In the genomic region with DNA sequence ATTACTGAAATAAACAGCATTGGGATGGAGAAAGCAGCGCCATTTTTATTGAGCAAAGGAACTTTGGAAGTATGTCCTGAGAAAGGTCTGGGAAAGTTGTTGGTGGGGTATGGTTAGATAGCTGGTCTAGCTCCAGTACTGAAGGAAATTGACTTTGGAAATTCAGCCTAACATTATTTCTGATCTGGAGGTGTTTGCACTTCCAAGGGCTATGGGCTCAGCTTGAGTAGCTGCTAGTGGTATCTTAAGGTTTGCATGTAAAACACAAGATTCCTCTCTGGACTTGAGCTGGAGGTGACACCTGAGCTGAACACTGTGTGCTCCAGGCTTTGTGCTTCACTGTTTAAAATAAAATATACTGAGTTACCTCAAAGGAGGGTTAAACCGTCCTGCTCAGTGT, we compare ENCODE assay signal across 9 mouse cellular contexts. TPM values are rescaled to one million over a fixed set of nuclear protein-coding genes. Genes with fewer than 3 reads are reported as not detected.
DNase-seq lines count a peak whose midpoint lies in the region; ATAC-seq and TF ChIP-seq lines count a peak whose summit lies in the region.
"Had no signal": no experiment of that assay in that cellular context is flagged by ENCODE, and none has a peak within 500 bp of the region (broad histone marks: within the 10 kb centered on the region; RNA-seq: fewer than 3 reads in every experiment).

No protein-coding gene starts in this region.

- peak overlapping the region; percentile 61 for H3K9ac ChIP-seq in lung, embryonic 15.5 days
- 0 out of 2 replicates have a peak overlapping the region, but pooled peaks have one; percentile 67 for H3K9ac ChIP-seq in intestine, postnatal 0 days (ENCODE audit: low read depth, low read length)
- H3K9ac ChIP-seq in neural tube, embryonic 15.5 days (replicated peaks): peak overlapping the region; percentile 87

- peak overlapping the region; percentile 80 for H3K4me2 ChIP-seq in lung, embryonic 15.5 days
- H3K4me2 ChIP-seq in intestine, postnatal 0 days (replicated peaks; ENCODE audit: low read depth): peak overlapping the region; percentile 99
- H3K4me2 ChIP-seq in neural tube, embryonic 15.5 days: peak overlapping the region; percentile 68

- H3K36me3 ChIP-seq in lung, embryonic 15.5 days: no peaks in the 10 kb centered on the region
- H3K36me3 ChIP-seq in intestine, postnatal 0 days (ENCODE audit: control insufficient read depth, insufficient read depth): no peaks in the 10 kb centered on the region
- no peaks in the 10 kb centered on the region for H3K36me3 ChIP-seq in neural tube, embryonic 15.5 days

- peak overlapping the region; percentile 66 for H3K4me3 ChIP-seq in lung, embryonic 15.5 days
- peak overlapping the region; percentile 74 for H3K4me3 ChIP-seq in intestine, postnatal 0 days (ENCODE audit: low read depth, low read length)
- peak overlapping the region; percentile 82 for H3K4me3 ChIP-seq in neural tube, embryonic 15.5 days (replicated peaks)

- no peaks in the 10 kb centered on the region for H3K27me3 ChIP-seq in lung, embryonic 15.5 days
- H3K27me3 ChIP-seq in intestine, postnatal 0 days (replicated peaks; ENCODE audit: control insufficient read depth, insufficient read depth, low read length): no peaks in the 10 kb centered on the region
- no peaks in the 10 kb centered on the region for H3K27me3 ChIP-seq in neural tube, embryonic 15.5 days (replicated peaks)

- TF ChIP-seq CTCF in intestine, postnatal 0 days (IDR thresholded peaks at IDR 0.05; ENCODE audit: low read depth): no peak

- H3K27ac ChIP-seq in lung, embryonic 15.5 days: no peak overlapping the region
- no peak overlapping the region for H3K27ac ChIP-seq in intestine, postnatal 0 days (ENCODE audit: low read depth, low read length)
- peak overlapping the region; percentile 96 for H3K27ac ChIP-seq in neural tube, embryonic 15.5 days (replicated peaks)

- 20% methylated on average over 2 of the region's 2 CpGs for WGBS in lung, embryonic 15.5 days
- 36% methylated on average over 2 of the region's 2 CpGs for WGBS in intestine, postnatal 0 days
- 15% methylated on average over 2 of the region's 2 CpGs for WGBS in neural tube, embryonic 15.5 days

- no peak for DNase-seq in lung, postnatal 4 days
- no peak for DNase-seq in right cerebral cortex, postnatal 14 days
- no peak for DNase-seq in urinary bladder, postnatal 25 days (ENCODE audit: low spot score)
- no peak for DNase-seq in layer of hippocampus, adult 18-20 months (ENCODE audit: low spot score in 2 of 2)
- DNase-seq: adrenal gland, adult 2 months had no signal

- no peaks in the 10 kb centered on the region for H3K9me3 ChIP-seq in lung, embryonic 15.5 days
- no peaks in the 10 kb centered on the region for H3K9me3 ChIP-seq in intestine, postnatal 0 days (ENCODE audit: control insufficient read depth)
- no peaks in the 10 kb centered on the region for H3K9me3 ChIP-seq in neural tube, embryonic 15.5 days (replicated peaks)

- peaks cover 34% of the 10 kb centered on the region for H3K4me1 ChIP-seq in lung, embryonic 15.5 days
- no peaks in the 10 kb centered on the region for H3K4me1 ChIP-seq in intestine, postnatal 0 days (replicated peaks; ENCODE audit: control insufficient read depth, insufficient read depth, low read length)
- H3K4me1 ChIP-seq in neural tube, embryonic 15.5 days: peaks cover 41% of the 10 kb centered on the region

- no peak for ATAC-seq in lung, embryonic 15.5 days (ENCODE audit: borderline replicate concordance, extremely low read depth, low FRiP score, low TSS enrichment)
- ATAC-seq in erythroid progenitor cell, adult 5-6 weeks (replicated peaks; ENCODE audit: low FRiP score, poor library complexity, severe bottlenecking): peak; percentile 10
- no peak for ATAC-seq in intestine, postnatal 0 days
- no peak for ATAC-seq in neural tube, embryonic 15.5 days (ENCODE audit: low FRiP score)

RNA-seq across cellular contexts. Expression of a gene that starts 1.8 kb away (rescaled TPM):
- polyA plus RNA-seq in lung, embryonic 15.5 days (2015; fragmentation: Nextera tagmentation; extraction: Ambion mirVana): 41.0 and 42.5 TPM in 2 replicates
- 68.1 and 117 TPM in 2 replicates for total RNA-seq in erythroid progenitor cell, adult 5-6 weeks (2015; ENCODE audit: low replicate concordance)
- total RNA-seq in erythroid progenitor cell, adult 5-6 weeks (2017; ENCODE audit: low replicate concordance): 79.5 and 84.0 TPM in 2 replicates
- polyA plus RNA-seq in intestine, postnatal 0 days (2015; fragmentation: Nextera tagmentation; extraction: Ambion mirVana): 8.1 and 8.2 TPM in 2 replicates
- polyA plus RNA-seq in neural tube, embryonic 15.5 days (2015; fragmentation: Nextera tagmentation; extraction: Ambion mirVana): 58.8 and 61.9 TPM in 2 replicates
- 10 to 100 TPM; 83.9 to 88.1 TPM for total RNA-seq in layer of hippocampus, adult 18-20 months (2021)
